13 mouse cellular contexts compared by ENCODE assay signal in the genomic region with DNA sequence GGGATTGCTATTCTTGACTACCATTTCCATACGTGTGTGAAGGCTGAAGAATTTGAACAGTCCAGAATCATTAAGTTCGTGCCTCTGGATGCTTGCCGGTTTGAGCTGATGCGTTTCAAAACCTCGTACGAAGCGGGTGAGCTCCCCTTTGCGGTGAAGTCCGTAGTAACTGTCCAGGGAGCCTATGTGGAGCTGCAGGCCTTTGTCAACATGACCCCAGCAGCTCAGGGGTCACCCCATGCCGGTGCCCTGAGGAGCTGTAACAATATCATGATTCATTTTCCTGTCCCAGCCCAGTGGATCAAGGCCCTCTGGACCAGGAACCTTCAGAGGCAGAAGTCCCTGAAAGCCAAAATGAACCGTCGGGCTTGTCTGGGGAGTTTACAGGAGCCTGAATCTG. TPM values are rescaled to one million over a fixed set of nuclear protein-coding genes. Genes with fewer than 3 reads are reported as not detected.
DNase-seq lines count a peak whose midpoint lies in the region; ATAC-seq and TF ChIP-seq lines count a peak whose summit lies in the region.
"Had no signal": no experiment of that assay in that cellular context is flagged by ENCODE, and none has a peak within 500 bp of the region (broad histone marks: within the 10 kb centered on the region; RNA-seq: fewer than 3 reads in every experiment).

No protein-coding gene starts in this region.

- no peaks in the 10 kb centered on the region for H3K27me3 ChIP-seq in forebrain, embryonic 11.5 days (ENCODE audit: control insufficient read depth, insufficient read depth, low read length)
- no peaks in the 10 kb centered on the region for H3K27me3 ChIP-seq in forebrain, embryonic 16.5 days (replicated peaks; ENCODE audit: control insufficient read depth, insufficient read depth, low read length)
- H3K27me3 ChIP-seq in liver, adult 2 months (ENCODE audit: control insufficient read depth, insufficient read depth, low read length), result no peaks in the 10 kb centered on the region
- no peaks in the 10 kb centered on the region for H3K27me3 ChIP-seq in liver, embryonic 12.5 days (replicated peaks)
- no peaks in the 10 kb centered on the region for H3K27me3 ChIP-seq in liver, postnatal 0 days (ENCODE audit: insufficient read depth, low read length)
- no peaks in the 10 kb centered on the region for H3K27me3 ChIP-seq in heart, embryonic 11.5 days (ENCODE audit: control insufficient read depth, insufficient read depth, low read length)
- H3K27me3 ChIP-seq: neural tube, embryonic 12.5 days had no signal

- no peak overlapping the region for H3K9ac ChIP-seq in forebrain, embryonic 11.5 days (ENCODE audit: low read length)
- no peak overlapping the region for H3K9ac ChIP-seq in forebrain, embryonic 16.5 days (replicated peaks; ENCODE audit: low read depth, low read length)
- no peak overlapping the region for H3K9ac ChIP-seq in liver, adult 2 months (ENCODE audit: low read depth, low read length)
- H3K9ac ChIP-seq in liver, embryonic 12.5 days, result no peak overlapping the region
- H3K9ac ChIP-seq in liver, postnatal 0 days (replicated peaks), result no peak overlapping the region
- no peak overlapping the region for H3K9ac ChIP-seq in heart, embryonic 11.5 days (ENCODE audit: low read depth, low read length)
- H3K9ac ChIP-seq: neural tube, embryonic 12.5 days had no signal

- TF ChIP-seq CTCF in liver, adult 2 months (IDR thresholded peaks at IDR 0.05; ENCODE audit: low read depth, low read length), result peak; percentile 40; the same call in 1 of the 2 replicates
- TF ChIP-seq CTCF in liver, postnatal 0 days (IDR thresholded peaks at IDR 0.05; ENCODE audit: low read depth), result peak; percentile 35

- no peaks in the 10 kb centered on the region for H3K9me3 ChIP-seq in forebrain, embryonic 11.5 days (ENCODE audit: control insufficient read depth, low read length)
- no peaks in the 10 kb centered on the region for H3K9me3 ChIP-seq in forebrain, embryonic 16.5 days (ENCODE audit: control insufficient read depth, low read length)
- no peaks in the 10 kb centered on the region for H3K9me3 ChIP-seq in liver, embryonic 12.5 days (replicated peaks)
- no peaks in the 10 kb centered on the region for H3K9me3 ChIP-seq in liver, postnatal 0 days (ENCODE audit: low read length)
- no peaks in the 10 kb centered on the region for H3K9me3 ChIP-seq in heart, embryonic 11.5 days (replicated peaks; ENCODE audit: control insufficient read depth, low read length)
- H3K9me3 ChIP-seq: neural tube, embryonic 12.5 days had no signal

- peaks cover 8% of the 10 kb centered on the region; the same call in 1 of the 2 replicates for H3K79me2 ChIP-seq in liver, adult 2 months (ENCODE audit: control insufficient read depth, insufficient read depth, low read length)

- H3K36me3 ChIP-seq in forebrain, embryonic 11.5 days (ENCODE audit: control insufficient read depth, insufficient read depth, low read length), result no peaks in the 10 kb centered on the region; the same call in 1 of the 2 replicates
- no peaks in the 10 kb centered on the region for H3K36me3 ChIP-seq in forebrain, embryonic 16.5 days (ENCODE audit: control insufficient read depth, insufficient read depth)
- H3K36me3 ChIP-seq in liver, adult 2 months (ENCODE audit: control insufficient read depth, insufficient read depth, low read length), result peaks cover 7% of the 10 kb centered on the region; the same call in 1 of the 2 replicates
- H3K36me3 ChIP-seq in liver, embryonic 12.5 days, result peaks cover 8% of the 10 kb centered on the region; the same call in 1 of the 2 replicates
- H3K36me3 ChIP-seq in liver, postnatal 0 days (replicated peaks; ENCODE audit: insufficient read depth, low read length), result 0 out of 2 replicates have a peak, but pooled peaks cover 4% of the 10 kb centered on the region
- no peaks in the 10 kb centered on the region for H3K36me3 ChIP-seq in heart, embryonic 11.5 days (ENCODE audit: control insufficient read depth, insufficient read depth, low read length)
- H3K36me3 ChIP-seq: neural tube, embryonic 12.5 days had no signal

- TF ChIP-seq EP300 in liver, postnatal 0 days (IDR thresholded peaks at IDR 0.05; ENCODE audit: low read depth), result no peak

- H3K27ac ChIP-seq in forebrain, embryonic 11.5 days (ENCODE audit: low read depth, low read length), result no peak overlapping the region
- H3K27ac ChIP-seq in forebrain, embryonic 16.5 days (ENCODE audit: low read length), result no peak overlapping the region
- 0 out of 2 replicates have a peak overlapping the region, but pooled peaks have one; percentile 7 for H3K27ac ChIP-seq in liver, adult 2 months (replicated peaks; ENCODE audit: insufficient read depth, low read depth, low read length)
- no peak overlapping the region for H3K27ac ChIP-seq in liver, embryonic 12.5 days
- no peak overlapping the region for H3K27ac ChIP-seq in liver, postnatal 0 days (ENCODE audit: low read depth)
- no peak overlapping the region for H3K27ac ChIP-seq in heart, embryonic 11.5 days (ENCODE audit: low read depth, low read length)
- H3K27ac ChIP-seq: neural tube, embryonic 12.5 days had no signal

- 58% methylated on average over 12 of the region's 12 CpGs for WGBS in forebrain, embryonic 11.5 days
- 65% methylated on average over 12 of the region's 12 CpGs for WGBS in forebrain, embryonic 16.5 days
- WGBS in liver, adult 2 months, result 46% methylated on average over 12 of the region's 12 CpGs
- WGBS in liver, embryonic 12.5 days (ENCODE audit: insufficient replicate concordance), result 72% methylated on average over 12 of the region's 12 CpGs
- WGBS in liver, postnatal 0 days (ENCODE audit: insufficient replicate concordance), result 60% methylated on average over 12 of the region's 12 CpGs
- 57% methylated on average over 12 of the region's 12 CpGs for WGBS in heart, embryonic 11.5 days (ENCODE audit: insufficient replicate concordance)

- no peak for ATAC-seq in forebrain, embryonic 11.5 days (replicated peaks; ENCODE audit: low FRiP score)
- ATAC-seq in forebrain, embryonic 16.5 days, result no peak; the same call in 1 of the 2 replicates
- no peak for ATAC-seq in liver, embryonic 12.5 days
- ATAC-seq in liver, postnatal 0 days, result peak; percentile 59; the same call in 1 of the 2 replicates
- no peak for ATAC-seq in heart, embryonic 11.5 days (replicated peaks; ENCODE audit: insufficient number of reproducible peaks, low FRiP score, low TSS enrichment)

- DNase-seq in forebrain, embryonic 11.5 days (ENCODE audit: low spot score), result peak; percentile 53
- no peak for DNase-seq in liver, adult 2 months (ENCODE audit: extremely low read depth, low read depth, low spot score)
- peak; percentile 54 to 66 for DNase-seq in adrenal gland, postnatal 36 days
- no peak for DNase-seq in liver, postnatal 0 days
- DNase-seq in heart, adult 8-10 months (ENCODE audit: low spot score), result no peak
- DNase-seq: cerebellum, postnatal 25 days; gastrocnemius, postnatal 25 days; lung, adult 18-20 months had no signal

- H3K4me3 ChIP-seq in forebrain, embryonic 11.5 days (ENCODE audit: low read depth, low read length), result no peak overlapping the region
- H3K4me3 ChIP-seq in forebrain, embryonic 16.5 days (replicated peaks; ENCODE audit: low read length), result no peak overlapping the region
- H3K4me3 ChIP-seq in liver, adult 2 months (ENCODE audit: insufficient read depth, low read depth, low read length), result no peak overlapping the region
- no peak overlapping the region for H3K4me3 ChIP-seq in liver, embryonic 12.5 days
- H3K4me3 ChIP-seq in liver, postnatal 0 days (ENCODE audit: low read depth, low read length), result no peak overlapping the region
- H3K4me3 ChIP-seq in heart, embryonic 11.5 days (ENCODE audit: low read depth, low read length), result no peak overlapping the region
- H3K4me3 ChIP-seq: neural tube, embryonic 12.5 days had no signal

- no peaks in the 10 kb centered on the region for H3K4me1 ChIP-seq in forebrain, embryonic 11.5 days (replicated peaks; ENCODE audit: control insufficient read depth, insufficient read depth, low read length)
- peaks cover 6% of the 10 kb centered on the region for H3K4me1 ChIP-seq in forebrain, embryonic 16.5 days (replicated peaks; ENCODE audit: control insufficient read depth, insufficient read depth, low read length)
- H3K4me1 ChIP-seq in liver, adult 2 months (ENCODE audit: control insufficient read depth, insufficient read depth, low read length), result peaks cover 10% of the 10 kb centered on the region; the same call in 1 of the 2 replicates
- H3K4me1 ChIP-seq in liver, embryonic 12.5 days, result no peaks in the 10 kb centered on the region
- H3K4me1 ChIP-seq in liver, postnatal 0 days (ENCODE audit: insufficient read depth), result peaks cover 3% of the 10 kb centered on the region; the same call in 1 of the 2 replicates
- no peaks in the 10 kb centered on the region for H3K4me1 ChIP-seq in heart, embryonic 11.5 days (ENCODE audit: control insufficient read depth, insufficient read depth, low read length)
- H3K4me1 ChIP-seq: neural tube, embryonic 12.5 days had no signal

- no peak for TF ChIP-seq POLR2A in liver, adult 2 months (IDR thresholded peaks at IDR 0.05; ENCODE audit: extremely low read depth, insufficient read depth, low read length)

- H3K4me2 ChIP-seq in forebrain, embryonic 11.5 days (ENCODE audit: low read depth, low read length, severe bottlenecking), result no peak overlapping the region
- H3K4me2 ChIP-seq in forebrain, embryonic 16.5 days (ENCODE audit: low read length), result no peak overlapping the region
- no peak overlapping the region for H3K4me2 ChIP-seq in liver, embryonic 12.5 days
- no peak overlapping the region for H3K4me2 ChIP-seq in liver, postnatal 0 days (ENCODE audit: low read depth, low read length)
- H3K4me2 ChIP-seq in heart, embryonic 11.5 days, result no peak overlapping the region
- H3K4me2 ChIP-seq: neural tube, embryonic 12.5 days had no signal

RNA-seq across cellular contexts. Expression of gene Gtf2a1l, which starts 31.9 kb away (rescaled TPM):
- 0.36 TPM in 1 of 2 replicates, not detected in the other for polyA plus RNA-seq in forebrain, embryonic 11.5 days (2014; fragmentation: Nextera tagmentation; extraction: Ambion mirVana)
- polyA plus RNA-seq in forebrain, embryonic 16.5 days (2015; fragmentation: Nextera tagmentation; extraction: Ambion mirVana), result 0.21 and 0.22 TPM in 2 replicates
- total RNA-seq in liver, adult 2 months (2014; rRNA removed), result not detected in 2 replicates
- not detected in 2 replicates for polyA plus RNA-seq in liver, adult 2 months (2012; rRNA removed)
- not detected in 2 replicates for polyA plus RNA-seq in liver, embryonic 12.5 days (2016; fragmentation: Nextera tagmentation; extraction: Ambion mirVana)
- not detected for total RNA-seq in adrenal gland, postnatal 36 days (2021)
- not detected in 2 replicates for polyA plus RNA-seq in liver, postnatal 0 days (2015; fragmentation: Nextera tagmentation; extraction: Ambion mirVana)
- total RNA-seq in heart, adult 8-10 months (2022), result not detected
- 0.21 and 0.41 TPM in 2 replicates for polyA plus RNA-seq in heart, embryonic 11.5 days (2014; fragmentation: Nextera tagmentation; extraction: Ambion mirVana)
- total RNA-seq: gastrocnemius, postnatal 25 days had no signal
- polyA plus RNA-seq: C2C12 had no signal

RNA-seq across cellular contexts. Expression of gene Ston1, which starts 39.1 kb away (rescaled TPM):
- 3.4 and 4.9 TPM in 2 replicates for polyA plus RNA-seq in forebrain, embryonic 11.5 days (2014; fragmentation: Nextera tagmentation; extraction: Ambion mirVana)
- polyA plus RNA-seq in forebrain, embryonic 16.5 days (2015; fragmentation: Nextera tagmentation; extraction: Ambion mirVana), result 1.6 and 1.7 TPM in 2 replicates
- total RNA-seq in liver, adult 2 months (2014; rRNA removed), result 2.5 and 5.3 TPM in 2 replicates
- 5.1 and 5.8 TPM in 2 replicates for polyA plus RNA-seq in liver, adult 2 months (2012; rRNA removed)
- 1.4 TPM in 2 replicates for polyA plus RNA-seq in liver, embryonic 12.5 days (2016; fragmentation: Nextera tagmentation; extraction: Ambion mirVana)
- total RNA-seq in adrenal gland, postnatal 36 days (2021), result 10 to 100 TPM; 28.7 to 41.5 TPM
- 0.70 and 0.99 TPM in 2 replicates for polyA plus RNA-seq in liver, postnatal 0 days (2015; fragmentation: Nextera tagmentation; extraction: Ambion mirVana)
- 10 to 100 TPM; 15.0 to 20.7 (median 18.0) TPM for total RNA-seq in heart, adult 8-10 months (2022)
- polyA plus RNA-seq in heart, embryonic 11.5 days (2014; fragmentation: Nextera tagmentation; extraction: Ambion mirVana), result 6.9 and 11.1 TPM in 2 replicates

Comparison
In these comparisons a context has a peak if more than half of its experiments do, and no peak if none do; other contexts are left out.
1. DNase-seq: peak in forebrain, embryonic 11.5 days (single experiment) and adrenal gland, postnatal 36 days (2 of 2); none in liver, adult 2 months (single experiment), liver, postnatal 0 days (single experiment) and heart, adult 8-10 months (single experiment).